Mouse (Mus musculus) heart, adult 11 months (tissue): Measurements from ENCODE around the gene Amph.

Source experiments
- DNase-seq: peaks from one replicate; pipeline ENCODE4 v3.0.0; 2022

Amph gene

DNA sequence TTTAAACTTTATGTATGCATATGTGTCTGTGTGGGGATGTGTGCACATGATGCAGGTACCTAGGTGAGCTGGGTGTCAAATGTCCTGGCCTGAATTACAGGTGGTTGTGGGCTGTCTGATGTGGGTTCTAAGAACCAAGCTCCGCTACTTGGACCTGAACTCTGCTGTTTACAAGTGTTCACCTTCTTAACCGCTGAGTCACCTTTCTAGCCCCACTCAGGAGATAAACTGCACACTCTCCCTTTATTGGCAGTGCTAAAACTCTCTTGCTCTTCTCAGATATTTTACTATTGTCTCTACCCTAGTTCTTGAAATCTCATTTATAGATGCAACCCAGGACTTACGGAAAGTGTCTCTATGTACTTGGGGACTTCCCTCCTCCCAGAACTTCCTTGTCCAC is 199.5 kb downstream of the Amph start:
- DNase-seq = no peak

- DNase-seq = no peak
Observed at GRCm38 (mm10) chr13:19149574-19149973, 201.6 kb downstream of the Amph start.

DNA sequence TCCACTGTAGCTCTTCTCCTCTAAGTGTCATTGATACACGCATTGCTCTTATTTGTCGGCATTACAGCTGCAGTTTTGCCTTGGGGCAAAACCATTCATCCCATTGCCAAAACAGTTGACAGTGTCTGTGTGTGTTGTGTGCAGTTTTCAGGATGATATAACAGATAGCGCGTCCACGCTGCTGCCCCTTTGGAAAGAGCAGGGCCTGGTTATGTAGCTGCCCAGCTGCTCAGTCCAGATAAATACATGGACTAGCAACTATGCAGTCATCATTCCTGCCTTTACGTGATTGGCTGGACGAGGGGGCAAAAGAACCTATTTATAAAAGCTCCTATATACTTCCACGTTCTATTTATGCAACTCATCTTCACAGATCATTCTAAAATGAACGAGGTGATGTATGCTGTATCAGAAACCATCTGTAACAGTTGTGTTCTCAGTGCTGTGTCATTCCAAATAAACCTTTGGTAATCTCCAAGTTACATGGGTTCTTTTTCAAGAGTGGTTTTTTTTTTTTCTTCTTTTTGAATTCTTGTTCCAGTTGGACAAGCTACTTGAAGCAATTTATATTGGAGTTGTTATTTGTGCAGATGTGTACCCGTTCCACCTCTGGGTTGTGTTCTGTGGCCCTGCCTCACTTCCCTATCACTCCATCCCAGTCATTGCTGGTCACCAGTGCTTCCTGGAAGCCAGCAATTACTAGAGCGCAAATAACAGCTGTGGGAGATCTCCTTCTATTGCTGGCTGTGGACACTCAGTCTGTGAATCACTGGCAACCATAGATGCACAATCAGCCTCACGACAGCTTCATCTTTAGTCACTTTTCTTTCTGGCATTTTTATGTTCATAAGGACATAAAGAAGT is 202.7 kb downstream of the Amph start:
- DNase-seq = no peak

DNA sequence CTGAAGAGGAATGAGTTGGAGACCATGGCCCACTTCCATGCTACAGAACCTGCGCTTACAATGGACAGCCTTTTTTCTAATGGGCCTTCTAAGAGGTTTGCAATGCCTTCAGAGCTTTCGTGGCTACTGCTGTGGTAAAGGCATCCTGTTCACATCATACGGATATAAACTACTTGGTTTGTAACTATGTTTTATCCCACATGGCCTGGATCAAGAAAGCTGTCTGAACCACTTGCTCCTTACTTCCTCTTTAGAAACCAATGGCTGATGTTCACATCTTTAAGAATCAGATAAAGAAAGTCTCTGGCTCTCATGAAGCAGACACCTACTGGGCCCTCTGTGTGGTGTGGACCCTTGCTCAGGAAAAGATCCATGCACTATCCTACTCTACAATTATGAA is 204.1 kb downstream of the Amph start:
- no peak for DNase-seq

- no peak for DNase-seq
Observed at GRCm38 (mm10) chr13:19158484-19158883, 210.5 kb downstream of the Amph start.

DNA sequence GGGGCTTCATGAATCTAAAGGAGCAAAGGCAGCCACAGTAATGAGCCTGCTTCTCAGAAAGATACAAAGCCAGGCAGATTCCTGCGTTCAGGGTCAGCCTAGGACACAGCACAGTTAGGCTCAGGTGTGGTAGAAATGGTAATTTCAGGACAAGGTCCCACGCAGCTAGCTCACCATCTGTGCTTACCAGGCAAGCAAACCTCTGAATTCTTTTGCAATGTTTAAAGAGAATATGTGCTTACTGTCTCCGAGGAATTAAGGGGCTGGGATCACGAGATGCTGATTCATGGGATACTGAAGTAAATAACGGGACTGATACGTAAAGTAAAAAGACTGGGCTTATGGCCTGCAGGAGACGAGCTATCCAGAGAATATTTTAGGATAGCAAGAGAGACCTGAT is 212.6 kb downstream of the Amph start:
- no peak for DNase-seq

DNA sequence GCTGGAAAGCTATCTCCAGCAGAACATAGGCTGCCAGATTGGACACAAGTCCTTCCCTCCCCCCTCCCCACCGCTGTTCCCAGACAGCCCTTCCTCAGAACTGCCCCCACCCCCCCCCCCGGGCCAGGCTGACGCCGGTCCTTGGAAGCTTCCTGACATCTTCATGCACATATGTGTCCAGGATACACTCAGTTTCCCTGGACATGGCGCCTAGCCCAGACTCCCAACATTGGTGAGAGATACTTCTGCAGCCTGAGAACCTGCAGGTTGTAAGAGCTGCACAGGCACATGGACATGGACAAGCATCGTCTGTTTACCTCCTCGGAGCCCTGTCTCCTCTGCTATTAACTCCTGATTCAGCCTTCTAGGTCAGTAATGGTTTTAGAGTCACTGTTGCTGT is 213.1 kb downstream of the Amph start:
- no peak for DNase-seq

- DNase-seq = no peak
Observed at GRCm38 (mm10) chr13:19162120-19162519, 214.1 kb downstream of the Amph start.

DNA sequence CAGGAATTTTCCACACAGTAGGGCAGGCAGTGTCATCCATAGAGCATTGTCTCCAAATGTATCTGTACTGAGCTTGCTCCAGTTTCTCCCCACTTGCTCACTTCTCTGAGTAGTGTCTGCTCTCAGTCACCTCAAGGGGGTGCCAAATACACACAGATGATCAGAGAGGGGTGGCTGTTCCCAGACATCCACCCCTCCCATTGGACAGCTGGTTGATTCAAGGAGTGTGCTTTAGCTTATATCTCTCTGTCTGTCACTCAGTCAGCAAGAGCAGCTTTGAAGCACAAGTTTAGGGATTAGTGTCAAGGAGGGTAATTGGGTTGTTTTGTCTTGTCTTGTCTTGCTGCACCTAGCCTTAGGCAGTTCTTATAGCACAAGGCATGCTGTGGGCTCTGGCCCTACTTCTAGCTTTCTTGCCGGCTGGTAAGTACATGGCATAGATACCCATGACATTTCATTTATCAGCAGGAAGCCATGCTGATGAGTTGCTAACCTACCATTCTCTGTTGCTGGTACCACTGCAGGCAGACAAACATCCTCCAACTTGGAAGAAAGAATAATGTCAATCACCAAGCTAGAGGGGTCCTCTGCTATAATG is 229.8 kb downstream of the Amph start:
- DNase-seq = no peak

- no peak for DNase-seq
Observed at GRCm38 (mm10) chr13:19178351-19178750, 230.3 kb downstream of the Amph start.

GRCm38 (mm10) chr13:19182259-19182658 is 234.3 kb downstream of the Amph start:
- no peak for DNase-seq

GRCm38 (mm10) chr13:19190052-19190451 is 242.0 kb downstream of the Amph start:
- DNase-seq = no peak

DNA sequence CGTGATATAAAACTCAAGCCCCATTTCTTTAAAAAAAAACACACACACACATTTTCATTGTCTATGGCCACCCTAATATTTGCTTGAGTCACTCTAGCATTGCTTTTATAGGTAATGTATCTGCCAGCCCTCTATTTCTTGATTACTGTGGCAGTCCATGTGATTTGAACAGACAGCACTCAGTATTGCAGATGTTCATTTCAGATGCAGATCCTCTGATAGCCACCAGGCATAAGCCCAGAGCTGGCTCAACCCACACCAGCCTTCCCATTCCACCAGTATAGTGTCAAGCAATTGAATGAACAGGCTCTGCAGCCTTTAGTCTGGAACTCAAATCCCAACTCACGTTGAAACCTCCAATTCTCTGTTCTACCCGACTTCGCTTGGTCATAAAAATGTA is 246.8 kb downstream of the Amph start:
- no peak for DNase-seq

DNA sequence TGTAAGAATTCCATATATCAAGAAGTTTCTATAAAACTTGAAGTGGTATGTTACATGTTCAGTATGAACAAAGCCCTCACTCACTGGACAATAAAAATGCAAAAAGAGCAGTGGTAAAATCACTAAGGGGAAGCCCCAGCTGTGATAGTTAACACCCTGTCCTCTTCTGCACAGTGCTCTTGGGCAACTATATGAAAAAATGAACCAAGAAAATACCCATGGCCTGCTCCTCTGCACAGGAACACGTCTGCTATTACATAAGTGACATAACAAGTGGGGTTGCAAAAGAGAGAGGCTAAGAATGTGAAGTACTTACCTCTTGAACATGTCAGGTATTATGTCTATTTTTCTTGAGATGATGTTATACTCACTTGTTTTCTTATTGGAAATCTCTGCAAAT is 247.5 kb downstream of the Amph start:
- DNase-seq = no peak
